Mouse (Mus musculus) hematopoietic stem cell, adult 5-6 weeks (primary cell): ENCODE data around the gene Mast3. TPM values are rescaled to one million over a fixed set of nuclear protein-coding genes. Genes with fewer than 3 reads are reported as not detected.

Source experiments
- ATAC-seq, 2 experiments: fragments of 125-278 bp in 1 of 2; replicated peaks in 1 of 2; 2 replicates each; pipeline ENCODE4 v1.8.0; 2016 to 2017; ENCODE audit warnings: inconsistent platforms in 2 of 2, mild to moderate bottlenecking in 2 of 2, moderate number of reproducible peaks in 2 of 2, low read depth in 1 of 2, moderate TSS enrichment in 1 of 2; ENCODE audit not compliant: low FRiP score in 2 of 2, poor library complexity in 2 of 2, severe bottlenecking in 2 of 2, insufficient read depth in 1 of 2, low TSS enrichment in 1 of 2
- total RNA-seq: library from RNA; stranded (forward); fragments of 172-1452, 232-1000 nt; gene quantifications from 2 replicates; pipeline ENCODE4 v1.2.3, GENCODE M21; 2017

Mast3 gene
- total RNA-seq, 1 experiment from 2014 or later: 14.4 TPM

GRCm38 (mm10) chr8:70746676-70747075, 58.2 kb downstream of the Mast3 start:
- no peak for ATAC-seq

- ATAC-seq: no peak
Measured at GRCm38 (mm10) chr8:70745691-70746220, 59.1 kb downstream of the Mast3 start.

- ATAC-seq: no peak
Measured at GRCm38 (mm10) chr8:70744806-70745205, 60.0 kb downstream of the Mast3 start.

GRCm38 (mm10) chr8:70743656-70744590, 60.9 kb downstream of the Mast3 start:
- peak in 1 of 2 experiments; percentile 24; a peak in 2 of 4 replicates for ATAC-seq

GRCm38 (mm10) chr8:70742981-70743655, 61.7 kb downstream of the Mast3 start:
- no peak for ATAC-seq

GRCm38 (mm10) chr8:70742176-70742575, 62.7 kb downstream of the Mast3 start:
- no peak for ATAC-seq

- ATAC-seq: no peak
Measured at GRCm38 (mm10) chr8:70741661-70742060, 63.2 kb downstream of the Mast3 start.

- ATAC-seq: no peak
Measured at GRCm38 (mm10) chr8:70738211-70738610, 66.6 kb downstream of the Mast3 start.

- ATAC-seq: no peak
Measured at GRCm38 (mm10) chr8:70737705-70738104, 67.1 kb downstream of the Mast3 start.

GRCm38 (mm10) chr8:70730956-70731355, 73.9 kb downstream of the Mast3 start:
- no peak for ATAC-seq

- peak; percentile 66 to 82 for ATAC-seq
Measured at GRCm38 (mm10) chr8:70729808-70730475, 74.9 kb downstream of the Mast3 start.

Other genes starting within 250 kb of the Mast3 start
- gene Isyna1, start 210.7 kb downstream of the Mast3 start, total RNA-seq: 20.4 and 26.0 TPM in 2 replicates
- 24.8 and 88.6 TPM in 2 replicates for gene Ssbp4, start 196.2 kb downstream of the Mast3 start, total RNA-seq
- 1.7 and 2.3 TPM in 2 replicates for gene Lrrc25, start 188.9 kb downstream of the Mast3 start, total RNA-seq
- 1.7 TPM in 1 of 2 replicates, not detected in the other for gene Gdf15, start 172.6 kb downstream of the Mast3 start, total RNA-seq
- gene Pgpep1, start 144.7 kb downstream of the Mast3 start, total RNA-seq: 5.5 and 8.2 TPM in 2 replicates
- gene Lsm4, start 131.8 kb downstream of the Mast3 start, total RNA-seq: 156 and 163 TPM in 2 replicates
- 83.4 and 89.4 TPM in 2 replicates for gene Jund, start 106.1 kb downstream of the Mast3 start, total RNA-seq
- gene Iqcn, start 101.6 kb downstream of the Mast3 start, total RNA-seq: 0.25 and 0.44 TPM in 2 replicates
- gene Gm3336, start 86.5 kb downstream of the Mast3 start, total RNA-seq: not detected in 2 replicates
- 0.56 and 1.0 TPM in 2 replicates for gene Pde4c, start 81.3 kb downstream of the Mast3 start, total RNA-seq
- 2.6 and 3.6 TPM in 2 replicates for gene Rab3a, start 50.4 kb downstream of the Mast3 start, total RNA-seq
- 7.0 and 7.1 TPM in 2 replicates for gene Mpv17l2, start 44.1 kb downstream of the Mast3 start, total RNA-seq
- gene Pik3r2, start 28.3 kb downstream of the Mast3 start, total RNA-seq: 13.3 and 15.0 TPM in 2 replicates
- gene Il12rb1, start 3.4 kb upstream of the Mast3 start, total RNA-seq: 6.1 and 9.8 TPM in 2 replicates
- 8.6 and 8.8 TPM in 2 replicates for gene Arrdc2, start 34.7 kb upstream of the Mast3 start, total RNA-seq
- 0.56 and 1.5 TPM in 2 replicates for gene Kcnn1, start 58.2 kb upstream of the Mast3 start, total RNA-seq
- 18.0 and 20.1 TPM in 2 replicates for gene Ccdc124, start 68.9 kb upstream of the Mast3 start, total RNA-seq
- not detected in 2 replicates for gene Slc5a5, start 87.7 kb upstream of the Mast3 start, total RNA-seq
- gene Rpl18a, start 92.4 kb upstream of the Mast3 start, total RNA-seq: 2,300 and 3,111 TPM in 2 replicates
- 11.9 and 13.0 TPM in 2 replicates for gene Map1s, start 100.9 kb upstream of the Mast3 start, total RNA-seq